Mouse (Mus musculus) adrenal gland, adult 18-20 months (tissue): ENCODE measurements at regions not wholly inside any gene's neighbourhood (a gene's known extent, or its start where the extent isn't known, plus 50 kb on each side); places are given as distances from the start of the nearest gene placed in this dataset.
A peak's percentile ranks its signal among the peaks of the same experiment; 100 is the strongest.

Source experiments
- DNase-seq, 2 experiments: peaks; one replicate each; pipeline ENCODE4 v3.0.0; 2021 to 2022; ENCODE audit warnings: low spot score in 2 of 2

DNA sequence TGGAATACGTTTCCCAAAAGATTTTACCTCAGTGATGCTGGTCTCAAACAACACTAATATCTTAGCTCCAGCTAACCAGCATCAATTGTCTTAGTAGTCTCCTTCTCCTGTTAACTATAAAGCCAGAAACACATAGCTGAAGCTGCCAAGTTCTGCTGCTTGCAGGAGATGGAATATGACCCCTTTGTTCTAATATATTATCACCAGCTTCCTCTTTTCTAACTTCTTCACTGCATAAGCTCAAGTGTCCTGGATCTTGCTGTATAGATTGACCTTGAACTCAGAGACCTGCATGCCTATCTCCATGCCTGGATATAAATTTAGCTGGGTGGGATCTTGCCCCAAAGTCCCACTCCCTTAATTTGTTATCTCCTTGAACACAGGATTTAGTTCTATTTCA lies 94.8 kb downstream of the Rbm46 start:
- no peak for DNase-seq

DNA sequence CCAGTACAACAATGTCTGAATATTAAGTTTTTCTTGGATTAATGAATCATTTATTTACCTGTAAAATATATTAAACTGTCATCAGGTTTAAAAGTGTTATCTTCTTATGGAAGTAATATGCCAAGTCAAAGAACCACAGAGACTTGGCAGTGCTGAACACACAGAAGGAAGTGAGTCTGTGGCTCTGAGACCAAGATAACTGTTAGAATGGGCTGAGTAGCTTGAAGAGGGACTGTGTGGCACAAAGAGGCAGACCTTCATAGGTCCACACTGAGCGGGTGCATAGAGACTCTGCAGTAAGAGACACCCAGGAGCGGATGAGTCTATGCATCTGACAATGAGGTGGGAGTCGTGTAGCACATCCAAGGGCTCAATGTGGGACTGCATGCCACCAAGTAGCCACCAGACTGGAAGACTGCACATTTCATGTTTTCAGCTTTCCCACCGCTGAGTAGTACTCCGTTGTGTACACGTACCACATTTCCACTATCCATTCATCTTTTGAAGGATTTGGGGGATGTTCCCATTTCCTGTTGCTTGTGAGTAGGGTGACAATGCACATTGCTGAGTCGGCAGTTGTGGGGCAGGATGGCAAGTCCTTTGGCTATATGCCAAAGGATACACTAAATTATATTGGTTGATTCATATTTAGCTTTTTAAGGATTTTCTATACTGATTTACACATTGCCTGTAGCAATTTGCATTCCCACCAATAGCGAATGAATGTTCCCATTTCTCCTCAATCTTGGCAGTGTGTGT lies 105.6 kb downstream of the Rbm46 start:
- no peak for DNase-seq

DNA sequence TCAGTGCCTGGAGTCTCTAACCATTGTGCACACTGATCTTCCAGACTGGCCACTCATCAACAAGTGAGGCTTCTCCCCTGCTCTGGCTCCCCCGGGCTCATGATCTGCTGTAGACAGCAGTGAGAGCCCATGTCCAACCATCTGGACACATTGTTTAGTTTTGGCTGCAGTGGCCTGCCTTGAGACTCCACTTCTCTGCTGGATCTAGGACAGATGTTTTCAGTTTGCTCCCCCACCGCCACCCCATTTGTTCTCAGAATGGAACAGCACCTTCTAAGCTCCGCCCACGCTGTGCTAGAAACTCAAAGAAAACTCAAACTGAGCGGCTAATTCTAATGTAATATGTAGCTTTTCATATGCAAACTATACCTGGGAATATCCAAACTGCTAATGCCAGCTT lies 108.8 kb downstream of the Rbm46 start:
- no peak for DNase-seq

DNA sequence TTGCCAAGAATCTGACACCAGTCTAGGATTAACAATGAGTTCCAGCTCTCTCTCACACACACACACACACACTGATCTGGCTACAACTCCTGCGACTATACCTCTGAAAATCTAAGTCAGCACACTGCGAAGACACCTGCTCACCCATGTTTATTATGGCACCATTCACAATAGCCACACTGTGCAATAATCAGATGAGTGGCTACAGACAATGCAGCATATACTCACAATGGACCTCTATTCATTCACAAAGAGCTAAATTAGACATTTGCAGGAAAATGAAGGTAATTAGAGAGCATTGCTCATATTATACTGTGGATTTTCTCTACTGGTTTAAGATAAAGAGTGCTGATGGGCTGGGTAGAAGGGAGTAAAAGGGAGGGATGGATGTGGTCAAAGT lies 116.3 kb downstream of the Rbm46 start:
- DNase-seq, result no peak

DNA sequence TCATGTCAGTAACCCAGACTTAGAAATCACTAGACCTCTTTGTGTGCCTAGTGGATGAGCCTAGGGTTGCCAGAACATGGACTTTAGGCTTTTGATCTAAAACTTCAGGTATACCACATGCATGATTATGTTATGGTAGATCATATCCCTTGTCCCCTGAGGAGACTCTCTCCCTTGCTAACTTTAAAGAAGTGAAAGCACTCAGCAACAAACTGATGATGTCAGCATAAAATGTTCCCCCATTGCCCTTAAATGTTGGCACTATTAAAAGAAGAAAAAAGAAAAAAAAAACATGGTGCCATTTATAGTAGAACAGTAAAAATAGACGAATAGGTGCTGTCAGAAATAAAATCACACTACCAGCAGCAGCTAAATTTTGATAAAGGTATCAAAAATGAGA lies 117.3 kb downstream of the Rbm46 start:
- DNase-seq, result no peak

DNA sequence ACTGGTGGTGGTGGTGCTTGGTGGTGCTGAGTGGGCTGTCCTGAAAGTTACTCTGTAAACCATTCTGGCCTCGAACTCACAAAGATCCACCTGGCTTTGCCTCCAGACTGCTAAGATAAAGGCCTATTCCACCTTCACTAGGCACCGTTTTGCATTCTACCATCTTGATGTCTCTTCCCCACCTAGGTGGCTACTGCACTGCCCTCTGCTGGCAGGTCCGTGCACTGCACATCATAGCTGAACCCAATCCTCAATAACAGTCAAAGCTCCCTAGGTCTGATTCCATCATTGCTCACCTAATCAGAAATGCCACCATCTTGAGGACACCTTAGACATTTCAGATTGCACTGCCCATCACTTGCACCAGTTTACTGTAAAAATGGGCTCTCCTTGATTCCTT lies 150.7 kb downstream of the Rbm46 start:
- peak; percentile 78 to 86 for DNase-seq

DNA sequence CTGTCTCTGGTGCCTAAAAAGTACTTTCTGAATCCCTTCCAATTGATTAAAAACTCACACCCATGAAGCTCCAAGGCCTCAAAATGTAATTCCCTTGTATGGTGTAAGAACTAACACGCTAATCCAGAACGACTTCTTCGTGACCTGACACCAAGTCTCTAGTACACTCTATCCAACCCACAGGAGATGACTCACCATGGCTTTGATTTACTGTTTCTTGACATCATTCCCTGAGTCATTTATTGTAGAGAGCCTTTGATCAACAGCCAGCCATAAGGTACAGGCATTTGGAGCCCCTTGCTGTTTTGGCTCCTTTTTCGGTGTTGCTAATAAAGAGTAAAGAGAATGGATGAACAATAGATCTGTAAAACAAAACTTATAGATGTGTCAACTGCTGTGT lies 159.7 kb upstream of the Npy2r start:
- DNase-seq, result peak in 1 of 2 experiments; percentile 5

DNA sequence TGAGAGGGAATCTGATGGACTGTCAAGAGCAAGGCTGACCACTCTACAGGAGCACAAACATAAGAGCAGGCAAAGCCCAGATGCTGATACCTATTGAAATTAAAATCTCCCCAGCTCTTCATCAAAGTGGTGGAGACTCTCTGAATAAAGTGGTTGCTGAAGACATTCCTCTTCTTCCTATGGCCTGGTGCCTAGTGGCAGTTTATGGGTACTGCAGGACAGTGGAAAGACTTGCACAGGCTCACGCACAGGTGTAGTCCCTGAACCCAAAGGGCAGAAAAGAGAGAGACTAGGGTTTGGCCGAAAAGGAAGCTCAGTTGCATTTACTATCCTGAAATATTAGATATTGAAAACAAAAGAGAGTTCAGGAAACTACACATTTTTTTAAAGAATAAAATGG lies 144.2 kb upstream of the Npy2r start:
- DNase-seq, result no peak

DNA sequence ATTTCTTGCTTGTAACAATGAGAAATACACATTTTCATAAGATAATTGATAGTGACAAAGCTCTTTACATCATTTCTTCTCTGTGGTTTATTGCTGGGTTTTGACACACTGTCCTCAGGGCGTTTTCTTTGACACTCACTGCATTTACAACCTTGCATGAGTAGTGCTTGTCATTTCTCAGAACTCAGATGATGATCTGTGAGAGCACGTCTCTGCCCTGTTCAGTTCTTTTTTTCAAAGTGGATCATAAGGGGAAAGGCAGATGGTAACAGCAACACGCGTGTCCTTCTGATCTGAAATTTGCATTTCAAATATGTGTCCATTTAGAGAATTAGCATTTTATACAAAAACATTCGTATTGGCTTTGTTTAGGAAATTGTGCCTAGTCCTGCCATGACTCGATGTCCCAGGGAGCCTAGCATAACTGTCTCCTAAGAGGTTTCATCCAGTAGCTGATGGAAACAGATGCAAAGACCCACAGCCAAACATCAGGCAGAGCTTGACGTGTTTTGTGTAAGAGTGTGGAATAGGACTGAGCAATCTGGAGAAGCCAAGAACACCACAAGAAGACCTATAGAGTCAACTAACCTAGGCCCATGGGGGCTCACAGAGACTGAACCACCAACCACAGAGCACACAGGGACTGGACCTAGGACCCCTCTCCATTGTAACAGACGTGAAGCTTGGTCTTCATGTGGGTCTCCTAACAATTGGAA lies 108.4 kb upstream of the Npy2r start:
- DNase-seq, result no peak

DNA sequence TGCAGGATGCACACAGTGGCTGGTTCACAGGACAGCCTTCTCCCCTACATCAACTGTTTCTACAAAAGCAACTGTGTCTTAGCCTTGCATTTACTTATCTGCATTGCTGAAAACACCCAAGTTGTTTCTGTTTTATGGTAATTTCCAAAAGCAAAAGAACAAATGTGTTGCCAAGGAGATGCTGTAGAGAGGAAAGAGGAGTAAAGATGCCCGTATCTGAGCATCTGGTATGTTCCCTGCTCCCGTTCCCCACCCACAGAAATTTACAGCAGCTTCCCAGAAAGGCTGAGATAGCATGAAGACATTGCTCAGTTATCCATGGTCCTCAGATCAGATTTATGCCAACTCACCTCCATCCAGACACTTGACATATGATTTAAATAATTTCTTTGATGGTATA lies 104.5 kb upstream of the Npy2r start:
- DNase-seq, result no peak

DNA sequence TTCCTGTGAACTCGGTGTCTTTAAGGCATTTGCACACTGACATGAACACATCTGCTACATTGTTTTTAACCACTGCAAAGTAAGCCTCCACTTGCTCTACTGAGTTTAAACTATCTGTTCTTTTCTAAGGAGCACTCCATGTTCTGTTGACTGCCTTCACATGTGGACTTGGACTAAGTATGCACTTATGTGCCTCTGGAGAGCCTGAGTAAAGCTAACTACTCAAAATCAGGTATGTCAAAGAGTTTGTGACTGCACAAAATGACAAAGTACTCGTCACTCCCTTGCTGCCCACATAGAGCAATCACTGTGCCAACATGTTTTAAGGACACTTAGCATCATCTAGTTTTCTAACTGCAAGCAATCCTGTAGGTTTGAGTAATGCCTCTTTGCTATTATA lies 92.2 kb upstream of the Npy2r start:
- no peak for DNase-seq

DNA sequence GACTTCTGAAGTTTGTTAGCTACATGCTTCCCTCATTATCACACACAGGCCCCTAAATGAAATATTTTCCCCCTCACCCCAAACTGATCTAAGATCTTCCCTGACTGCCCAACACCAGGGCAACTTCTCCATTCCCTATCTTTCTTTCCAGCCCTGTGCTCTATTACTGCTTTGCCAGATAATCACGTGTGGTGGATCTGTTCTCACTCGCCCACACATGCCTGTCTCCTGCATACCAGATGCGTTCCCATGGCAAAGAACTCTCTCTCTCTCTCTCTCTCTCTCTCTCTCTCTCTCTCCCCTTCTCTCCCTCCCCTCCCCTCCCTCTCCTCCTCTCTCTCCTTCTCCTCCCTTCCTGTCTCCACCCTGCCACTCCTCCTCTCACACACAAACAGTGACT lies 88.8 kb upstream of the Npy2r start:
- no peak for DNase-seq

DNA sequence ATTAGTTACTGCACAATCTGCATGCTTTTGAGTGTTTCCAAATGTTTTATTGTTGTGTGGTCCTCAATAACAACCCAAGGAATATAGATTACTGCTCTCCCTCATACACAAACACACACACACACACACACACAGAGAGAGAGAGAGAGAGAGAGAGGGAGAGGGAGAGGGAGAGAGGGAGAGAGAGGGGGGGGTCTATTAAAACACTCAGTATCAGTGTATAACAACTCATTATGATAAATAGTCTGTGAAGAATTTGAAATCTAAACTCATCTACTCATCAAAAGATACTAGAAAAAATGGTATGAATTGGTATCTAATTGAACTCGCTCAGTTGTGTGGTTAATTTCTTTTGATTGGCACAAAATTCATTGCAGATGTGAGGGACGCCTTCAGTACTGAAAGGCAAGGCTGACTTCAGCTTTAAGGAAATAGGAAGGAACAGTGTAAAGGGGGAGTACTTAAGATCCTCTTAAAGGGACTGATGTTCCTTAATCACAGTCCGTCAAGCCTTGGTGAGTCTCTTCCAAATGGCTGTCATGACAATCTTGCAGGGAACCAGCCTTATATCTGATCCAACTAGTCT lies 72.6 kb upstream of the Npy2r start:
- no peak for DNase-seq

DNA sequence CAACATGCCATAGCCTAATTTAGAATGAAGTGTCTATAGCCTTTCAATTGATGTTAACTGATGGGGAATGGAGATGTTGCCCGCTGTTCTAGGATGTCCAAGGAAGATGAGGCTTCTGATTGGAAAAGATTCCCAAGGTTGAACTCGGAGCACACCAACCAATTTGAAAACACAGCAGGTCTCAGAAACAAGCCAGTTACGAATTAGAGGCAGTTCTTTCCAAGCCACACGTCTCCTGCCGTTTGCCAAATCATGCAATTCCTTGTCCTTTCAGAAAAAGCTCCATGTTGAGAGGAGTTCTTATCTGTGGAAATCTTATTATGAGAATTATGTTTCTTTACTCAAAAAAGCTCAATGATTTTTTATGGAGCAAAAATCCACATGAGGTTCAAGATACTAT lies 71.5 kb upstream of the Npy2r start:
- DNase-seq, result no peak

DNA sequence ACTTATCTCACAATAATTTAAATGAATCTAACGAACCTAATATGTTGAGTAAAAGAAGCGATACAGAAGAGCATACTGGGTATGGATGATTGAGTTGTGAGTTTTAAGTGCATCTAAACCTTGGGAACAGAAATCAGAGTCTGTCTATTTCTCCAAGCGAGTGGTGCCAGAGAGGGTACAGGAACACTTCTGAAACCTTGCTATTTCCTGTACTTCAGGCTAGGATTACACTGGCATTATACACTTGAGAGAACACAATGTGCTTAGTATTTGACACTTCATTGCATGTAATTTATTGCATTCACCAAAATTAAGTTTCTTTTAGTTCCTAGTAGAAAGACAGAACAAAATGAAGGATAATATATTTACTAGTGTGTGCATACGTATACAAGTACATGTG lies 54.0 kb upstream of the Npy2r start:
- no peak for DNase-seq

DNA sequence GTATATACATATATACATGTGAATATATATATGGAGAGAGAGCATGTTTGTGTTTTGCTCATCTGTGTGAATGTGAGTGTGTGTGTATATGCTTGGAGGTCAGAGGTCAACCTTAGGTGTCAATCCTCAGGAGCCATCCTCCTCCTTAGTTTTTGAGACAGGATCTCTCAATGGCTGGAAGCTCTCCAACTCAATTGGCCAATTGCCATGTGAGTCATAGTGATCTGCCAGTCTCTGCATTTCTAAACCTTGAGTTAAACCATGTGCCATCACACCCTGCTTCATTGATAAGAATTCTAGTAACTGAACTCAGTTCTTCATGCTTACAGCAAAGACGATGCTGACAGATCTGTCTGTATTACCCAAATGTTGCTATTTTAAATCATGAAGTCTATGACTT lies 50.8 kb upstream of the Npy2r start:
- DNase-seq, result no peak
